Mouse (Mus musculus): ENCODE results near the gene Efr3b. TPM values are rescaled to one million over a fixed set of nuclear protein-coding genes. Genes with fewer than 3 reads are reported as not detected.

The Efr3b gene
- 2.3 and 3.1 TPM in 2 replicates for polyA plus RNA-seq (2014; fragmentation: Nextera tagmentation; extraction: Ambion mirVana)

DNA sequence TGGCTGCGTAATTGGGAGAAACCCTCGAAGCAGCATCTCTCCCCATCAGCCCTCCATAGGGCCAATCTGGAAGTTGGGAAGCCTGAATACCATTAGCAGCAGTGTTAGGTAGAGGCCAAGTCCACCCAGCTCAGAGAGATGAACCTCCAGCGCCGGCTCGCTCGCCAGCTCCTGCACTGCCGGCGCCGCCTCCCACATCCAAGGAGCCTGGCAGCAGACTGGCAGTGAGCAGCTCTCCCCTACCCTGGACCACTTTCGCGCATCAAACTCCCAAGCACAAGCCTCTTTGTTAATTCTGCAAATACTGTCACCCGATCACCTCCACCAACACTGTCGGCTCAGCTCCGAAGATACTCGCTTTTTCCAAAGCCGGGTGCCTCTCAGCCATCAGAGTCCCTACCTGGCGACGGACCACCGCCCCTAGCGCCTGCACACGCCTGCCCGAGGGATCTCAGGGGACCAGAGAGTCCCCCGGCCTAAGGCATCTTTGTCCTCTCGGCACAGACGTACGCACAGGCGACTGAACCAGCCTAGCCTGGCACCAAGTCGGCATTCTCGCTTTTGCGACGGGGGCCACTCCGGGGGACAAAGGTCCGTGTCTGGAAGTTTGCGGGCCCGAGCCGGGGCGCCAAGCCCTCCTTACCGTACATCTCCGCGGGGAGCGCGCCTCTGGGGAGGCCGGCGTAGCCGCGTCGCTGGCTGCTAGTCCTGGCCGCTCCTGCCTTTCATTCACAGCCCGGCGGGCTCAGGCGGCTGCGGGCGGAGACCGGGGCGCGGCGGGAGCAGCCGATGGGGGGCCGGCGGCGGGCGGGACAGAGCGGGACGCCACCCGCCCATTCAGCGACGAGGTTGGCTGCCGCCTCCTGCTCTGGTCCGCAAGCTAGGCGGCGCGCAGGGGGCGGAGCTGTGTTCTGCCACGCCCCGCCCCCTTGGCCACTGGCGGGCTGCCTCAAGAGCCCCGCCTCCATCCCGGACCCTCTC lies at the start of gene Efr3b:
TSS of gene Efr3b (minus strand) at position 855 of the 981 bp plus-strand sequence.
- Histone ChIP-seq H3K9me3 (ENCODE audit: control insufficient read depth, low read length) (no peaks in the 10 kb centered on the region), H3K9ac (ENCODE audit: low read depth, low read length) (peak within 1 kb of the TSS; percentile 70), H3K27me3 (ENCODE audit: control insufficient read depth, insufficient read depth, low read length) (peaks cover 7% of the 10 kb centered on the region; the same call in 1 of the 2 replicates), H3K36me3 (ENCODE audit: control insufficient read depth, insufficient read depth, low read length) (no peaks in the 10 kb centered on the region), H3K4me2 (replicated peaks; ENCODE audit: low read depth, low read length) (peak within 1 kb of the TSS; percentile 74), H3K27ac (ENCODE audit: low read depth, low read length) (no peak within 1 kb of the TSS), H3K4me1 (ENCODE audit: control insufficient read depth, insufficient read depth, low read length) (peaks cover 7% of the 10 kb centered on the region), H3K4me3 (ENCODE audit: low read length) (peak within 1 kb of the TSS; percentile 75)
- under 1% methylated on average over 76 of the region's 78 CpGs for WGBS
- peak; percentile 96 for ATAC-seq (ENCODE audit: low FRiP score, low TSS enrichment)

DNA sequence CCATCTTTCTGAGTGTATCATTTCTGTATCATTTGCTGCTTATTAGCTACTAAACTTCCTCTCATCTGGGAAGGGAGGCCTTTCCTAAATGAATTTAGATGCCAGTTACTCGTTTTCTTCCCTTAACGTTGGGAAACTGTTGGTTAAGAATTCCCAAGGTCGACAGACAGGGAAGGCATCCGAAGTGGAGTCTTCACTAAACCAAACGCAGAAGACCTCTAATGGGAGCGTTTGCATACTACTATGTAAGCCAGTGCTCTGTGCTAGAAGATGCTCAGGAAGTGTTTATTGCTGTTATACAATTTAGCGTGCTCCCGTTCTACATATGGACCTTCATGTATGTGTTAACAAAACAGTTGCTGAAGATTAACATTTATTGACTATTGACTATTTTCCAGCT lies 44.7 kb upstream of the Efr3b start:
- Histone ChIP-seq H3K4me3 (ENCODE audit: low read length) (peak overlapping the region; percentile 57), H3K27me3 (ENCODE audit: control insufficient read depth, insufficient read depth, low read length) (no peaks in the 10 kb centered on the region), H3K36me3 (ENCODE audit: control insufficient read depth, insufficient read depth, low read length) (peaks cover 23% of the 10 kb centered on the region; the same call in 1 of the 2 replicates), H3K9ac (ENCODE audit: low read depth, low read length) (peak overlapping the region; percentile 72; the same call in 1 of the 2 replicates), H3K9me3 (ENCODE audit: control insufficient read depth, low read length) (no peaks in the 10 kb centered on the region), H3K4me1 (ENCODE audit: control insufficient read depth, insufficient read depth, low read length) (0 out of 2 replicates have a peak, but pooled peaks cover 9% of the 10 kb centered on the region), H3K27ac (ENCODE audit: low read depth, low read length) (no peak overlapping the region), H3K4me2 (replicated peaks; ENCODE audit: low read depth, low read length) (peak overlapping the region; percentile 70)
- no peak for ATAC-seq (ENCODE audit: low FRiP score, low TSS enrichment)
- WGBS, result 69% methylated on average over 8 of the region's 8 CpGs

DNA sequence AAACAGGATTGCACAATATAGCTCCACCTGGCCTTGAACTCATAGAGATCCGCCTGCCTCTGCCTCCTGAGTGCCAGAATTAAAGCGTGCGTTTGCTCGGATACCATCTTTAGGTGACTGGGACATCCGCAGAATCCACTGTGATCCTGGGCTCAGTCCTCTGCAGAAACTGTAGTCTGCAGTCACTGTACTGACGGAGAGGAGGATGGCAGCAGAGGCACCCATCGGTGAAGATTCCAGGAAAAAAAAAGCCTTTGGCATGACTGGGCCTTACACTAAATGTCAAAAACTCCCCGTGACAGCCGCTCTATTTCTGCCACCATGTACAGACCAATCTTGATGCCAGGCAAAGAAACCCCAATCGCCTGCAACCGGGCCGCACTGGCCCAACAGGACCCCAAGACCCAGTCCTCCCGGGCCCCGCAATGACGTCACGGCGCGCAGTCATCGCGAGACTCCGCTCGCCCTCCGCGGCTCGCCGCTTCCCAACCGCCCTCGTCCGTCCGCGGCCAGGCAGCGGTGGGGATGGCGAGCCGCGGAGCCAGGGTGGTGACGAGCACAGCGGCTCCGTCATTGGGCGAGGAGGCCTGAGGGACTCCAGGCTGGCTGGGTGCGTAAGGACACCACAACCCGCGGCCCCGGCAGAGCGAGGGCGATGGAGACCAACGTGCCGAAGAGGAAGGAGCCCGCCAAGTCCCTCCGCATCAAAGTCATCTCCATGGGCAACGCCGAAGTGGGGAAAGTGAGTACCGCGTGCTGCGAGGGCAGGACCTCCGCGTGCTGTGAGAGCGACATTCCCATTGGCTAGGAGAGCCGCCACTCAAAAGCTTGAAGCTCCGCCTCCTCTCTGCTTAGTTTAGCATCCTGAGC lies 43.7 kb upstream of the Efr3b start, which contains the start of gene Dnajc27:
TSS of gene Dnajc27 (plus strand) at position 452 of the 870 bp plus-strand sequence.
- Histone ChIP-seq H3K9me3 (ENCODE audit: control insufficient read depth, low read length) (no peaks in the 10 kb centered on the region), H3K4me3 (ENCODE audit: low read length) (peak within 1 kb of the TSS; percentile 57), H3K27ac (ENCODE audit: low read depth, low read length) (peak within 1 kb of the TSS; percentile 91), H3K9ac (ENCODE audit: low read depth, low read length) (peak within 1 kb of the TSS; percentile 72), H3K4me2 (replicated peaks; ENCODE audit: low read depth, low read length) (peak within 1 kb of the TSS; percentile 70), H3K27me3 (ENCODE audit: control insufficient read depth, insufficient read depth, low read length) (no peaks in the 10 kb centered on the region), H3K36me3 (ENCODE audit: control insufficient read depth, insufficient read depth, low read length) (peaks cover 15% of the 10 kb centered on the region; the same call in 1 of the 2 replicates), H3K4me1 (ENCODE audit: control insufficient read depth, insufficient read depth, low read length) (0 out of 2 replicates have a peak, but pooled peaks cover 9% of the 10 kb centered on the region)
- 5% methylated on average over 59 of the region's 59 CpGs for WGBS
- ATAC-seq (ENCODE audit: low FRiP score, low TSS enrichment), result peak; percentile 98

DNA sequence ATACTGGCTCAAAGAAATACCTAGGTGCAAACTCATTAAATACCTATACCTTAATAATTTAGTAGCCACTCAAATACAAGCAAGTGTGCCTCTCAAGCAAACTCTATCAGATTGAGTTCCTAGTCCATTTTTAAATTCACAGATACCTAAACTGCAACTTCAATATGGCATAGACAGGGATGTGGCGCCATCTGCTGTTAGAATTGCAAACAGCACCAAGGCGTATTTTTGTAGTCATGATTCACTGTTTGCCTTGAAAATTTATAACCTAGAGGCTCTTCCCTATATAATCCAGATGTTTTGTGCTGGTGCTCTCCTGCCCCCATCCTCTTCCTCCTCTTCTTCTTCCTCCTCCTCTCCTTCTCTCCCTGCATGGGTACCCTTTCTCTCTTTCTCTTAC lies 41.6 kb upstream of the Efr3b start:
- 0% methylated on average over 2 of the region's 2 CpGs for WGBS
- no peak for ATAC-seq (ENCODE audit: low FRiP score, low TSS enrichment)
- Histone ChIP-seq H3K27ac (ENCODE audit: low read depth, low read length) (no peak overlapping the region), H3K4me2 (replicated peaks; ENCODE audit: low read depth, low read length) (no peak overlapping the region), H3K27me3 (ENCODE audit: control insufficient read depth, insufficient read depth, low read length) (no peaks in the 10 kb centered on the region), H3K4me3 (ENCODE audit: low read length) (no peak overlapping the region), H3K9me3 (ENCODE audit: control insufficient read depth, low read length) (no peaks in the 10 kb centered on the region), H3K4me1 (ENCODE audit: control insufficient read depth, insufficient read depth, low read length) (0 out of 2 replicates have a peak, but pooled peaks cover 9% of the 10 kb centered on the region), H3K9ac (ENCODE audit: low read depth, low read length) (no peak overlapping the region), H3K36me3 (ENCODE audit: control insufficient read depth, insufficient read depth, low read length) (no peaks in the 10 kb centered on the region)

DNA sequence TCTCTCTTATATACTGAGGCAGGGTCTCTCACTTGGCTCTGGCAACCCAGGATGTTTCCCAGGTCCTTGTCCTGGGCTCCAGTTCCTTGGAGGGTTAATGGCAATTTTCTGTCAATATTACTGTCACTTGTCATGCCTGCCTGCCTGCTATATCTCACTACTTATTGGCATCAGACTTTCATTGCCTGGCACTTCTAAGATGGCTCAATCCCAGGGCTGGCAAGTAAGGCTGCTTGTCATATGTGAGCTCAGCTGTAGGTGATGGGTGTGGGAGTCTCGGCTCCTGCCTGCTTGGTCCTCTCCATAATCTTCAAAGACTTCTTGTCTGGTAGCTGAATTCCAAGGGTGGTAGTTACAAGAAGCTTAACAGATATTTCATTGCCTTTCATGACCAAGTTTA lies 39.4 kb upstream of the Efr3b start:
- no peak overlapping the region for H3K4me3 ChIP-seq (ENCODE audit: low read length)

DNA sequence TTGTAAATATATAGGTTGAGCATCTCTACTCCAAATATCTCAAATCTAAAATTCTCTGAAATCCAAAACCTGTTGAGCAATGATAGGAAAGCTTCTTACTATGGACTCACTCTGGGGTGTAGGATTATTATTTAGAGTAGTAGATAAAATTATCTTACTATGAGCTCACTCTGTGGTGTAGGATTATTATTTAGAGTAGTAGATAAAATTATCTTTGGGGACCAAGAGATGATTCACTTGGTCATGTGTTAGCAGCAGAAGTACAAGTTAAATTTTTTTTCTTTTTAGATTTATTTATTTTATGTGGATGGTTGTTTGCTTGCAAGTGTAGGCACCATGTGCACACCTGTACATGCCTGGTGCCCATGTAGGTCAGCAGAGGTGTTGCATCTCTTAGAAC lies 37.7 kb upstream of the Efr3b start:
- Histone ChIP-seq H3K4me3 (ENCODE audit: low read length) (no peak overlapping the region), H3K27ac (ENCODE audit: low read depth, low read length) (no peak overlapping the region), H3K9me3 (ENCODE audit: control insufficient read depth, low read length) (no peaks in the 10 kb centered on the region), H3K4me1 (ENCODE audit: control insufficient read depth, insufficient read depth, low read length) (no peaks in the 10 kb centered on the region), H3K36me3 (ENCODE audit: control insufficient read depth, insufficient read depth, low read length) (no peaks in the 10 kb centered on the region), H3K9ac (ENCODE audit: low read depth, low read length) (no peak overlapping the region), H3K4me2 (replicated peaks; ENCODE audit: low read depth, low read length) (no peak overlapping the region), H3K27me3 (ENCODE audit: control insufficient read depth, insufficient read depth, low read length) (no peaks in the 10 kb centered on the region)
- ATAC-seq (ENCODE audit: low FRiP score, low TSS enrichment), result no peak

More for the DNA sequence above, 39.4 kb upstream of the Efr3b start:
- no peak overlapping the region for H3K9ac ChIP-seq (ENCODE audit: low read depth, low read length)
- ATAC-seq (ENCODE audit: low FRiP score, low TSS enrichment), result no peak
- H3K27ac ChIP-seq (ENCODE audit: low read depth, low read length), result no peak overlapping the region
- H3K36me3 ChIP-seq (ENCODE audit: control insufficient read depth, insufficient read depth, low read length), result no peaks in the 10 kb centered on the region
- H3K27me3 ChIP-seq (ENCODE audit: control insufficient read depth, insufficient read depth, low read length), result no peaks in the 10 kb centered on the region
- 0 out of 2 replicates have a peak, but pooled peaks cover 5% of the 10 kb centered on the region for H3K4me1 ChIP-seq (ENCODE audit: control insufficient read depth, insufficient read depth, low read length)
- H3K9me3 ChIP-seq (ENCODE audit: control insufficient read depth, low read length), result no peaks in the 10 kb centered on the region
- no peak overlapping the region for H3K4me2 ChIP-seq (replicated peaks; ENCODE audit: low read depth, low read length)
- 50% methylated on average over 1 of the region's 1 CpGs for WGBS

DNA sequence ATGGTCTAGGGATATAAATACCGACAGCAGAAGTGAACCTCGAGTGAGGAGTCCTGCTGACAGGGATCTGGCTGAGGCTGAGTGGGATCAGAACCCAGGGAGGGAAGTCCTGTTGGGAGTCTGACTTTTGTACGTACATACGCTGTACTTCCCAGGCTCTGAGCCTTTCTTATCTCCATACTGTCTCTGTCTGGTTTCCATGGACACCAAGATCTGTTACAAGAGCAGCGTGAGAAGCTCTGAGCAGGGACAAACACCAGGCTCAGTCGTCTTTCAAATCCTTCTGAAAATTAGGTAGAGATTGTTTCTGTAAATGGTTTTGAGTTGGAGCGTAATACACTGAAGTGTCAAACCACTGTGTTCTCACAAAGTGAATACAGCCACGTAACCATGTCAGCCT lies 36.7 kb upstream of the Efr3b start:
- WGBS, result 79% methylated on average over 8 of the region's 8 CpGs
- H3K27me3 ChIP-seq (ENCODE audit: control insufficient read depth, insufficient read depth, low read length), result no peaks in the 10 kb centered on the region
- no peak overlapping the region for H3K4me2 ChIP-seq (replicated peaks; ENCODE audit: low read depth, low read length)
- H3K9ac ChIP-seq (ENCODE audit: low read depth, low read length), result no peak overlapping the region
- H3K9me3 ChIP-seq (ENCODE audit: control insufficient read depth, low read length), result no peaks in the 10 kb centered on the region
- no peak overlapping the region for H3K4me3 ChIP-seq (ENCODE audit: low read length)
- H3K27ac ChIP-seq (ENCODE audit: low read depth, low read length), result no peak overlapping the region
- H3K4me1 ChIP-seq (ENCODE audit: control insufficient read depth, insufficient read depth, low read length), result no peaks in the 10 kb centered on the region
- no peak for ATAC-seq (ENCODE audit: low FRiP score, low TSS enrichment)
- no peaks in the 10 kb centered on the region for H3K36me3 ChIP-seq (ENCODE audit: control insufficient read depth, insufficient read depth, low read length)

DNA sequence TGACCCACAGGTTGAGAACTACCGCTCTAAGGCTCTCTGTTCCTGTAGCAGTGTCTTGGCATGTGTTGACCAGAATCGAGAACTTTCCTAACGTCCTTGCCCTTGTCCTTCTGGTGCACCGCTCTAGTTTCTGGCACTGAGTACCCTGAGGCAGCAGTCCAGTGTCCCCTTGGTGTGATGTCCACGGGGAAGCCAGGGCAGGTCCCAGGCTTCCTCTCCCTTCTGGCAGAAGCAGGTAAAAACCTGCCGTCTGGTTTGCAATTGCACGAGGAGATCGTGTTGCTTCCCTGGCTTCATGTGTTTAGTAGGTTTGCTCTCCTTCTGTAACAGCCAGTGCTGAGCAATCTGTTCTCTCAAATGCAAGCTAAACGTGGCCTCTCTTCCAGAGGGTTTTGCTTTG lies 33.0 kb upstream of the Efr3b start:
- no peak overlapping the region for H3K4me3 ChIP-seq (ENCODE audit: low read length)
- 81% methylated on average over 9 of the region's 9 CpGs for WGBS
- H3K36me3 ChIP-seq (ENCODE audit: control insufficient read depth, insufficient read depth, low read length), result no peaks in the 10 kb centered on the region
- ATAC-seq (ENCODE audit: low FRiP score, low TSS enrichment), result no peak
- no peak overlapping the region for H3K27ac ChIP-seq (ENCODE audit: low read depth, low read length)
- H3K27me3 ChIP-seq (ENCODE audit: control insufficient read depth, insufficient read depth, low read length), result no peaks in the 10 kb centered on the region
- H3K9me3 ChIP-seq (ENCODE audit: control insufficient read depth, low read length), result no peaks in the 10 kb centered on the region
- no peak overlapping the region for H3K9ac ChIP-seq (ENCODE audit: low read depth, low read length)
- H3K4me1 ChIP-seq (ENCODE audit: control insufficient read depth, insufficient read depth, low read length), result no peaks in the 10 kb centered on the region
- no peak overlapping the region for H3K4me2 ChIP-seq (replicated peaks; ENCODE audit: low read depth, low read length)
